Mouse (Mus musculus): Measurements from ENCODE around the gene Aldh4a1. TPM values are rescaled to one million over a fixed set of nuclear protein-coding genes. Genes with fewer than 3 reads are reported as not detected.

Aldh4a1 gene
- total and polyA plus RNA-seq, 3 experiments: 79.7 to 120 (median 96.7) TPM

- Histone ChIP-seq H3K27me3 (ENCODE audit: control insufficient read depth, insufficient read depth, low read length) (no peaks in the 10 kb centered on the region), H3K79me2 (replicated peaks; ENCODE audit: control insufficient read depth, insufficient read depth, low read length) (0 out of 2 replicates have a peak, but pooled peaks cover 2% of the 10 kb centered on the region), H3K36me3 (ENCODE audit: control insufficient read depth, insufficient read depth, low read length) (no peaks in the 10 kb centered on the region), H3K9ac (ENCODE audit: low read depth, low read length) (no peak overlapping the region), H3K4me1 (ENCODE audit: control insufficient read depth, insufficient read depth, low read length) (peaks cover 15% of the 10 kb centered on the region), H3K4me3 (no peak overlapping the region), H3K27ac (peak overlapping the region; percentile 76)
- DNase-seq: peak in 1 of 2 experiments; percentile 65
- WGBS: 36% methylated on average over 4 of the region's 4 CpGs
- intact Hi-C loops (cut with DNase I): no loop called here
- no peak for TF ChIP-seq POLR2A (IDR thresholded peaks at IDR 0.05; ENCODE audit: insufficient read depth, low read depth, low read length)
- no peak for TF ChIP-seq CTCF (IDR thresholded peaks at IDR 0.05)
- 0 out of 2 replicates have a peak, but pooled peaks have one; percentile 46 for TF ChIP-seq EP300 (IDR thresholded peaks at IDR 0.05; ENCODE audit: insufficient read depth, low read depth, low read length)
Observed at GRCm38 (mm10) chr4:139587370-139587769, 35.3 kb upstream of the Aldh4a1 start.

GRCm38 (mm10) chr4:139587773-139588172 lies 34.9 kb upstream of the Aldh4a1 start:
- Histone ChIP-seq H3K27me3 (ENCODE audit: control insufficient read depth, insufficient read depth, low read length) (no peaks in the 10 kb centered on the region), H3K79me2 (replicated peaks; ENCODE audit: control insufficient read depth, insufficient read depth, low read length) (0 out of 2 replicates have a peak, but pooled peaks cover 2% of the 10 kb centered on the region), H3K9ac (ENCODE audit: low read depth, low read length) (no peak overlapping the region), H3K4me1 (ENCODE audit: control insufficient read depth, insufficient read depth, low read length) (peaks cover 15% of the 10 kb centered on the region), H3K27ac (peak overlapping the region; percentile 76), H3K36me3 (ENCODE audit: control insufficient read depth, insufficient read depth, low read length) (no peaks in the 10 kb centered on the region), H3K4me3 (no peak overlapping the region)
- 56% methylated on average over 4 of the region's 4 CpGs for WGBS
- intact Hi-C loops (cut with DNase I): no loop called here
- TF ChIP-seq CTCF (IDR thresholded peaks at IDR 0.05) (no peak), POLR2A (IDR thresholded peaks at IDR 0.05; ENCODE audit: insufficient read depth, low read depth, low read length) (no peak), EP300 (IDR thresholded peaks at IDR 0.05; ENCODE audit: insufficient read depth, low read depth, low read length) (no peak)
- peak in 1 of 2 experiments; percentile 39 for DNase-seq

- TF ChIP-seq CTCF (IDR thresholded peaks at IDR 0.05) (no peak), POLR2A (IDR thresholded peaks at IDR 0.05; ENCODE audit: insufficient read depth, low read depth, low read length) (no peak), EP300 (IDR thresholded peaks at IDR 0.05; ENCODE audit: insufficient read depth, low read depth, low read length) (no peak)
- Histone ChIP-seq H3K79me2 (replicated peaks; ENCODE audit: control insufficient read depth, insufficient read depth, low read length) (0 out of 2 replicates have a peak, but pooled peaks cover 2% of the 10 kb centered on the region), H3K4me3 (no peak overlapping the region), H3K4me1 (ENCODE audit: control insufficient read depth, insufficient read depth, low read length) (peaks cover 18% of the 10 kb centered on the region), H3K27me3 (ENCODE audit: control insufficient read depth, insufficient read depth, low read length) (no peaks in the 10 kb centered on the region), H3K9ac (ENCODE audit: low read depth, low read length) (no peak overlapping the region), H3K36me3 (ENCODE audit: control insufficient read depth, insufficient read depth, low read length) (no peaks in the 10 kb centered on the region), H3K27ac (no peak overlapping the region)
- intact Hi-C loops (cut with DNase I): no loop called here
- DNase-seq: no peak
- 52% methylated on average over 5 of the region's 5 CpGs for WGBS
Observed at GRCm38 (mm10) chr4:139589351-139590027, 33.2 kb upstream of the Aldh4a1 start.

GRCm38 (mm10) chr4:139590446-139590845 lies 32.2 kb upstream of the Aldh4a1 start:
- Histone ChIP-seq H3K4me3 (no peak overlapping the region), H3K27ac (no peak overlapping the region)

GRCm38 (mm10) chr4:139592895-139593294 lies 29.8 kb upstream of the Aldh4a1 start:
- TF ChIP-seq CTCF (IDR thresholded peaks at IDR 0.05): no peak
- TF ChIP-seq POLR2A (IDR thresholded peaks at IDR 0.05; ENCODE audit: insufficient read depth, low read depth, low read length): no peak
- TF ChIP-seq EP300 (IDR thresholded peaks at IDR 0.05; ENCODE audit: insufficient read depth, low read depth, low read length): no peak
- no peak overlapping the region for H3K9ac ChIP-seq (ENCODE audit: low read depth, low read length)

More at GRCm38 (mm10) chr4:139590446-139590845, 32.2 kb upstream of the Aldh4a1 start:
- no peak for TF ChIP-seq CTCF (IDR thresholded peaks at IDR 0.05)
- no peak for TF ChIP-seq EP300 (IDR thresholded peaks at IDR 0.05; ENCODE audit: insufficient read depth, low read depth, low read length)
- no peak for TF ChIP-seq POLR2A (IDR thresholded peaks at IDR 0.05; ENCODE audit: insufficient read depth, low read depth, low read length)
- WGBS: 69% methylated on average over 4 of the region's 4 CpGs
- peaks cover 5% of the 10 kb centered on the region; the same call in 1 of the 2 replicates for H3K79me2 ChIP-seq (replicated peaks; ENCODE audit: control insufficient read depth, insufficient read depth, low read length)
- intact Hi-C loops (cut with DNase I): no loop called here
- DNase-seq: no peak
- H3K4me1 ChIP-seq (ENCODE audit: control insufficient read depth, insufficient read depth, low read length): peaks cover 24% of the 10 kb centered on the region
- H3K27me3 ChIP-seq (ENCODE audit: control insufficient read depth, insufficient read depth, low read length): no peaks in the 10 kb centered on the region
- no peak overlapping the region for H3K9ac ChIP-seq (ENCODE audit: low read depth, low read length)
- H3K36me3 ChIP-seq (ENCODE audit: control insufficient read depth, insufficient read depth, low read length): no peaks in the 10 kb centered on the region

GRCm38 (mm10) chr4:139593383-139593782 lies 29.3 kb upstream of the Aldh4a1 start:
- TF ChIP-seq POLR2A (IDR thresholded peaks at IDR 0.05; ENCODE audit: insufficient read depth, low read depth, low read length) (no peak), EP300 (IDR thresholded peaks at IDR 0.05; ENCODE audit: insufficient read depth, low read depth, low read length) (no peak), CTCF (IDR thresholded peaks at IDR 0.05) (no peak)
- 64% methylated on average over 6 of the region's 6 CpGs for WGBS
- H3K79me2 ChIP-seq (replicated peaks; ENCODE audit: control insufficient read depth, insufficient read depth, low read length): peaks cover 4% of the 10 kb centered on the region; the same call in 1 of the 2 replicates
- intact Hi-C loops (cut with DNase I): no loop called here
- H3K27me3 ChIP-seq (ENCODE audit: control insufficient read depth, insufficient read depth, low read length): no peaks in the 10 kb centered on the region
- H3K4me3 ChIP-seq: no peak overlapping the region
- no peaks in the 10 kb centered on the region for H3K36me3 ChIP-seq (ENCODE audit: control insufficient read depth, insufficient read depth, low read length)
- H3K27ac ChIP-seq: peak overlapping the region; percentile 75
- H3K9ac ChIP-seq (ENCODE audit: low read depth, low read length): no peak overlapping the region
- peaks cover 23% of the 10 kb centered on the region for H3K4me1 ChIP-seq (ENCODE audit: control insufficient read depth, insufficient read depth, low read length)
- no peak for DNase-seq

More at GRCm38 (mm10) chr4:139592895-139593294, 29.8 kb upstream of the Aldh4a1 start:
- Histone ChIP-seq H3K79me2 (replicated peaks; ENCODE audit: control insufficient read depth, insufficient read depth, low read length) (peaks cover 5% of the 10 kb centered on the region; the same call in 1 of the 2 replicates), H3K4me1 (ENCODE audit: control insufficient read depth, insufficient read depth, low read length) (peaks cover 23% of the 10 kb centered on the region), H3K4me3 (no peak overlapping the region), H3K36me3 (ENCODE audit: control insufficient read depth, insufficient read depth, low read length) (no peaks in the 10 kb centered on the region), H3K27ac (peak overlapping the region; percentile 75), H3K27me3 (ENCODE audit: control insufficient read depth, insufficient read depth, low read length) (no peaks in the 10 kb centered on the region)
- 68% methylated on average over 7 of the region's 7 CpGs for WGBS
- no peak for DNase-seq
- intact Hi-C loops (cut with DNase I): no loop called here
